9 mouse cellular contexts compared by ENCODE assay signal in genomic region chr2:70261703-70262564, GRCm38 (mm10).
DNase-seq lines count a peak whose midpoint lies in the region; ATAC-seq and TF ChIP-seq lines count a peak whose summit lies in the region.
"Had no signal": no experiment of that assay in that cellular context is flagged by ENCODE, and none has a peak within 500 bp of the region (broad histone marks: within the 10 kb centered on the region; RNA-seq: fewer than 3 reads in every experiment).

No protein-coding gene starts in this region.

- H3K4me1 ChIP-seq in kidney, postnatal 0 days (replicated peaks; ENCODE audit: insufficient read depth, low read length), result no peaks in the 10 kb centered on the region
- peaks cover 21% of the 10 kb centered on the region for H3K4me1 ChIP-seq in embryonic facial prominence, embryonic 15.5 days
- peaks cover 32% of the 10 kb centered on the region for H3K4me1 ChIP-seq in midbrain, embryonic 13.5 days (replicated peaks)

- H3K27ac ChIP-seq in kidney, postnatal 0 days, result no peak overlapping the region
- H3K27ac ChIP-seq in embryonic facial prominence, embryonic 15.5 days (replicated peaks), result peak overlapping the region; percentile 66
- H3K27ac ChIP-seq in midbrain, embryonic 13.5 days, result peak overlapping the region; percentile 22

- TF ChIP-seq POLR2A in brain, embryonic 14.5 days (IDR thresholded peaks at IDR 0.05; ENCODE audit: borderline replicate concordance, extremely low read depth, insufficient read depth, insufficient read length, poor library complexity, severe bottlenecking), result no peak

- H3K36me3 ChIP-seq in kidney, postnatal 0 days (ENCODE audit: insufficient read depth, low read length), result no peaks in the 10 kb centered on the region
- no peaks in the 10 kb centered on the region for H3K36me3 ChIP-seq in embryonic facial prominence, embryonic 15.5 days
- H3K36me3 ChIP-seq in midbrain, embryonic 13.5 days, result no peaks in the 10 kb centered on the region

- 65% methylated on average over 8 of the region's 8 CpGs for WGBS in kidney, postnatal 0 days
- WGBS in embryonic facial prominence, embryonic 15.5 days, result 41% methylated on average over 8 of the region's 8 CpGs
- 78% methylated on average over 8 of the region's 8 CpGs for WGBS in midbrain, embryonic 13.5 days

- ATAC-seq in kidney, postnatal 0 days (replicated peaks; ENCODE audit: low FRiP score, low read depth), result peak; percentile 7; the same call in 1 of the 2 replicates
- peak; percentile 43 for ATAC-seq in embryonic facial prominence, embryonic 15.5 days (ENCODE audit: insufficient number of reproducible peaks, low FRiP score, low TSS enrichment, low read depth)
- ATAC-seq in midbrain, embryonic 13.5 days, result peak; percentile 56

- peak; percentile 24 for DNase-seq in kidney, postnatal 0 days (ENCODE audit: low spot score)
- DNase-seq in kidney, adult 9 months, result no peak
- DNase-seq in brain, embryonic 14.5 days (ENCODE audit: low read depth), result peak; percentile 69
- DNase-seq in frontal cortex, postnatal 36 days (ENCODE audit: low spot score in 2 of 2), result no peak
- no peak for DNase-seq in testis, postnatal 10 days (ENCODE audit: low spot score)
- DNase-seq in layer of hippocampus, adult 9-10 months (ENCODE audit: low spot score), result no peak
- DNase-seq: cerebellum, adult 9-10 months had no signal

- H3K9ac ChIP-seq in kidney, postnatal 0 days (ENCODE audit: low read depth, low read length), result no peak overlapping the region
- no peak overlapping the region for H3K9ac ChIP-seq in embryonic facial prominence, embryonic 15.5 days
- no peak overlapping the region for H3K9ac ChIP-seq in midbrain, embryonic 13.5 days (replicated peaks)

- H3K4me3 ChIP-seq in kidney, postnatal 0 days (replicated peaks; ENCODE audit: low read depth, low read length), result no peak overlapping the region
- no peak overlapping the region for H3K4me3 ChIP-seq in embryonic facial prominence, embryonic 15.5 days (replicated peaks)
- no peak overlapping the region for H3K4me3 ChIP-seq in midbrain, embryonic 13.5 days (replicated peaks)

- H3K27me3 ChIP-seq in kidney, postnatal 0 days (ENCODE audit: insufficient read depth, low read length), result no peaks in the 10 kb centered on the region
- 0 out of 2 replicates have a peak, but pooled peaks cover 6% of the 10 kb centered on the region for H3K27me3 ChIP-seq in embryonic facial prominence, embryonic 15.5 days
- peaks cover 3% of the 10 kb centered on the region; the same call in 1 of the 2 replicates for H3K27me3 ChIP-seq in midbrain, embryonic 13.5 days

- H3K9me3 ChIP-seq in kidney, postnatal 0 days (replicated peaks; ENCODE audit: low read length), result no peaks in the 10 kb centered on the region
- no peaks in the 10 kb centered on the region for H3K9me3 ChIP-seq in embryonic facial prominence, embryonic 15.5 days (replicated peaks)
- no peaks in the 10 kb centered on the region for H3K9me3 ChIP-seq in midbrain, embryonic 13.5 days

- no peak for TF ChIP-seq CTCF in kidney, postnatal 0 days (IDR thresholded peaks at IDR 0.05; ENCODE audit: low read depth)
- 0 out of 2 replicates have a peak, but pooled peaks have one; percentile 2 for TF ChIP-seq CTCF in brain, embryonic 14.5 days (IDR thresholded peaks at IDR 0.05; ENCODE audit: borderline replicate concordance, extremely low read depth, insufficient read depth, insufficient read length)

- peak overlapping the region; percentile 16; the same call in 1 of the 2 replicates for H3K4me2 ChIP-seq in kidney, postnatal 0 days (ENCODE audit: low read length)
- H3K4me2 ChIP-seq in embryonic facial prominence, embryonic 15.5 days (replicated peaks), result peak overlapping the region; percentile 4; the same call in 1 of the 2 replicates
- H3K4me2 ChIP-seq in midbrain, embryonic 13.5 days (replicated peaks), result no peak overlapping the region

Comparison
In these comparisons a context has a peak if more than half of its experiments do, and no peak if none do; other contexts are left out.
1. DNase-seq: peak in kidney, postnatal 0 days (single experiment) and brain, embryonic 14.5 days (single experiment); none in kidney, adult 9 months (single experiment), frontal cortex, postnatal 36 days (0 of 2), testis, postnatal 10 days (single experiment) and layer of hippocampus, adult 9-10 months (single experiment).
2. Peak in every context shown above with its lines, with median percentiles within 50 percentile points of each other: ATAC-seq.